Mouse (Mus musculus) lung, embryonic 14.5 days (tissue): ENCODE data around the gene Guca1a. TPM values are rescaled to one million over a fixed set of nuclear protein-coding genes. Genes with fewer than 3 reads are reported as not detected.
"Not testable (repeated sequence)": the region's sequence is repeated elsewhere in the genome, so short reads cannot be mapped to it uniquely, and the experiment has no call there.

Source experiments
- ATAC-seq: fragments of 200-750 bp; cut with Nextera tagmentation; 2 replicates; pipeline ENCODE4 v1.8.0; 2017; ENCODE audit warnings: mild to moderate bottlenecking, moderate TSS enrichment, moderate library complexity; ENCODE audit not compliant: insufficient read depth
- DNase-seq: peaks from one replicate; pipeline ENCODE4 v3.0.0-alpha.2; 2015
- H3K27ac ChIP-seq: fragments of 300-500 bp; sonication (generic); 2 replicates; pipeline ENCODE4 v1.5.1; 2014; ENCODE audit warnings: low read depth, mild to moderate bottlenecking, moderate library complexity
- H3K27me3 ChIP-seq: fragments of 300-500 bp; sonication (generic); 2 replicates; pipeline ENCODE4 v1.6.1; 2014; ENCODE audit warnings: low read length, control low read depth; ENCODE audit not compliant: insufficient read depth
- H3K36me3 ChIP-seq: fragments of 300-500 bp; sonication (generic); 2 replicates; pipeline ENCODE4 v1.6.1; 2014; ENCODE audit warnings: control low read depth; ENCODE audit not compliant: insufficient read depth
- H3K4me1 ChIP-seq: fragments of 300-500 bp; sonication (generic); 2 replicates; pipeline ENCODE4 v1.6.1; 2014; ENCODE audit warnings: antibody characterized with exemption, control low read depth; ENCODE audit not compliant: insufficient read depth
- H3K4me2 ChIP-seq: fragments of 300-500 bp; sonication (generic); 2 replicates; pipeline ENCODE4 v1.6.1; 2014; ENCODE audit warnings: mild to moderate bottlenecking
- H3K4me3 ChIP-seq: fragments of 300-500 bp; sonication (generic); 2 replicates; pipeline ENCODE4 v1.5.1; 2014; ENCODE audit warnings: low read depth, low read length
- H3K9ac ChIP-seq: fragments of 300-500 bp; sonication (generic); 2 replicates; pipeline ENCODE4 v1.6.1; 2014
- H3K9me3 ChIP-seq: fragments of 300-500 bp; sonication (generic); 2 replicates; pipeline ENCODE4 v1.6.1; 2016; ENCODE audit warnings: low read depth, low read length, control low read depth
- CTCF ChIP-seq: IDR thresholded peaks from 2 replicates; pipeline ENCODE4 v1.5.1; 2016; ENCODE audit warnings: antibody characterized with exemption, low read depth
- WGBS: fragments of 180-500 bp; shearing (Covaris S2); extraction: QIAGEN DNeasy Blood & Tissue Kit; methylation state at CpG from one replicate; pipeline ENCODE4 v1.1.7; 2014; 5-methylcytosine and 5-hydroxymethylcytosine counted together
- polyA plus RNA-seq: library from polyadenylated mRNA; unstranded; fragments of >200 nt; fragmentation: Nextera tagmentation; extraction: Ambion mirVana; gene quantifications from 2 replicates; pipeline ENCODE4 v1.2.1, GENCODE M21; 2014

The Guca1a gene
- polyA plus RNA-seq, 1 experiment from 2014 or later: 1.6 TPM

GRCm38 (mm10) chr17:47436156-47436906 is 35.9 kb upstream of the Guca1a start, which contains the start of gene AI661453:
TSS of gene AI661453 (plus strand) at chr17:47436615.
- Histone ChIP-seq H3K36me3 (no peaks in the 10 kb centered on the region), H3K4me3 (peak within 1 kb of the TSS; percentile 46), H3K27ac (peak within 1 kb of the TSS; percentile 73), H3K27me3 (peaks cover 26% of the 10 kb centered on the region), H3K9me3 (no peaks in the 10 kb centered on the region), H3K9ac (peak within 1 kb of the TSS; percentile 55), H3K4me1 (0 out of 2 replicates have a peak, but pooled peaks cover 8% of the 10 kb centered on the region), H3K4me2 (peak within 1 kb of the TSS; percentile 70)
- WGBS: under 1% methylated on average over 45 of the region's 45 CpGs
- DNase-seq (peak; percentile 77), ATAC-seq (peak; percentile 85)
- TF ChIP-seq CTCF: 0 out of 2 replicates have a peak, but pooled peaks have one; percentile 4

GRCm38 (mm10) chr17:47430815-47431214 is 30.4 kb upstream of the Guca1a start:
- ATAC-seq: no peak
- TF ChIP-seq CTCF: peak; percentile 48
- Histone ChIP-seq H3K4me3 (no peak overlapping the region), H3K4me1 (peaks cover 4% of the 10 kb centered on the region; the same call in 1 of the 2 replicates), H3K9ac (no peak overlapping the region), H3K9me3 (no peaks in the 10 kb centered on the region), H3K36me3 (no peaks in the 10 kb centered on the region), H3K4me2 (no peak overlapping the region), H3K27me3 (peaks cover under 1% of the 10 kb centered on the region; the same call in 1 of the 2 replicates), H3K27ac (no peak overlapping the region)
- peak; percentile 44 for DNase-seq
- WGBS: 63% methylated on average over 5 of the region's 5 CpGs

GRCm38 (mm10) chr17:47428831-47429304 is 28.5 kb upstream of the Guca1a start:
- H3K27me3 ChIP-seq: no peaks in the 10 kb centered on the region
- H3K4me3 ChIP-seq: no peak overlapping the region
- DNase-seq (peak; percentile 90), ATAC-seq (peak; percentile 89)
- H3K4me2 ChIP-seq: peak overlapping the region; percentile 31; the same call in 1 of the 2 replicates
- peaks cover 4% of the 10 kb centered on the region; the same call in 1 of the 2 replicates for H3K4me1 ChIP-seq
- H3K9ac ChIP-seq: no peak overlapping the region
- peak; percentile 73 for TF ChIP-seq CTCF
- no peaks in the 10 kb centered on the region for H3K36me3 ChIP-seq
- no peaks in the 10 kb centered on the region for H3K9me3 ChIP-seq
- 2% methylated on average over 8 of the region's 8 CpGs for WGBS
- H3K27ac ChIP-seq: no peak overlapping the region

- WGBS: 69% methylated on average over 6 of the region's 6 CpGs
- TF ChIP-seq CTCF: peak; percentile 46
- no peak for DNase-seq
Measured at GRCm38 (mm10) chr17:47427316-47427715, 26.9 kb upstream of the Guca1a start.

GRCm38 (mm10) chr17:47424186-47424585 is 23.8 kb upstream of the Guca1a start:
- no peaks in the 10 kb centered on the region for H3K36me3 ChIP-seq
- DNase-seq (peak; percentile 44), ATAC-seq (no peak)
- no peak overlapping the region for H3K4me3 ChIP-seq
- no peak overlapping the region for H3K27ac ChIP-seq
- no peaks in the 10 kb centered on the region for H3K9me3 ChIP-seq
- H3K4me2 ChIP-seq: no peak overlapping the region
- WGBS: 61% methylated on average over 6 of the region's 6 CpGs
- H3K9ac ChIP-seq: no peak overlapping the region
- TF ChIP-seq CTCF: no peak
- no peaks in the 10 kb centered on the region for H3K27me3 ChIP-seq
- H3K4me1 ChIP-seq: peaks cover 4% of the 10 kb centered on the region; the same call in 1 of the 2 replicates

More at GRCm38 (mm10) chr17:47427316-47427715, 26.9 kb upstream of the Guca1a start:
- no peak overlapping the region for H3K4me2 ChIP-seq
- H3K4me3 ChIP-seq: no peak overlapping the region
- H3K9me3 ChIP-seq: no peaks in the 10 kb centered on the region
- no peaks in the 10 kb centered on the region for H3K27me3 ChIP-seq
- no peaks in the 10 kb centered on the region for H3K36me3 ChIP-seq
- H3K9ac ChIP-seq: no peak overlapping the region
- ATAC-seq: no peak
- H3K27ac ChIP-seq: no peak overlapping the region
- H3K4me1 ChIP-seq: peaks cover 4% of the 10 kb centered on the region; the same call in 1 of the 2 replicates

- 90% methylated on average over 1 of the region's 1 CpGs for WGBS
- not testable (repeated sequence) for ATAC-seq, DNase-seq
Measured at GRCm38 (mm10) chr17:47422616-47423015, 22.2 kb upstream of the Guca1a start.

GRCm38 (mm10) chr17:47421566-47421965 is 21.2 kb upstream of the Guca1a start:
- no peak for ATAC-seq
- no peak overlapping the region for H3K9ac ChIP-seq
- no peak overlapping the region for H3K4me3 ChIP-seq
- H3K36me3 ChIP-seq: no peaks in the 10 kb centered on the region
- DNase-seq: no peak
- H3K27me3 ChIP-seq: no peaks in the 10 kb centered on the region
- H3K27ac ChIP-seq: no peak overlapping the region
- no peak overlapping the region for H3K4me2 ChIP-seq
- H3K9me3 ChIP-seq: no peaks in the 10 kb centered on the region
- no peaks in the 10 kb centered on the region for H3K4me1 ChIP-seq
- 69% methylated on average over 3 of the region's 3 CpGs for WGBS
- no peak for TF ChIP-seq CTCF

More at GRCm38 (mm10) chr17:47422616-47423015, 22.2 kb upstream of the Guca1a start:
- H3K36me3 ChIP-seq, H3K9ac ChIP-seq, H3K4me3 ChIP-seq, H3K9me3 ChIP-seq, H3K27me3 ChIP-seq, H3K4me2 ChIP-seq, H3K27ac ChIP-seq, H3K4me1 ChIP-seq: not testable (repeated sequence)
